ENCODE assay signal across 8 mouse cellular contexts in genomic region chr1:52008443-52008842, GRCm38 (mm10). TPM values are rescaled to one million over a fixed set of nuclear protein-coding genes. Genes with fewer than 3 reads are reported as not detected.
A peak's percentile ranks its signal among the peaks of the same experiment; 100 is the strongest.
DNase-seq lines count a peak whose midpoint lies in the region; ATAC-seq and TF ChIP-seq lines count a peak whose summit lies in the region.

No protein-coding gene starts in this region.

- 11% methylated on average over 11 of the region's 11 CpGs for WGBS in liver, adult 2 months
- 5% methylated on average over 11 of the region's 11 CpGs for WGBS in midbrain, embryonic 14.5 days

- no peaks in the 10 kb centered on the region for H3K79me2 ChIP-seq in liver, adult 2 months (ENCODE audit: control insufficient read depth, insufficient read depth, low read length)

- no peaks in the 10 kb centered on the region for H3K9me3 ChIP-seq in E14TG2a.4 (ENCODE audit: low read length)
- no peaks in the 10 kb centered on the region for H3K9me3 ChIP-seq in midbrain, embryonic 14.5 days (ENCODE audit: control insufficient read depth, low read length)

- H3K27me3 ChIP-seq in E14TG2a.4 (ENCODE audit: insufficient read depth, low read length): no peaks in the 10 kb centered on the region
- no peaks in the 10 kb centered on the region; the same call in 1 of the 2 replicates for H3K27me3 ChIP-seq in liver, adult 2 months (ENCODE audit: control insufficient read depth, insufficient read depth, low read length)
- H3K27me3 ChIP-seq in midbrain, embryonic 14.5 days (ENCODE audit: control insufficient read depth, insufficient read depth, low read length): no peaks in the 10 kb centered on the region

- H3K36me3 ChIP-seq in E14TG2a.4 (ENCODE audit: insufficient read depth, low read length): no peaks in the 10 kb centered on the region
- no peaks in the 10 kb centered on the region for H3K36me3 ChIP-seq in liver, adult 2 months (ENCODE audit: control insufficient read depth, insufficient read depth, low read length)
- no peaks in the 10 kb centered on the region for H3K36me3 ChIP-seq in midbrain, embryonic 14.5 days (ENCODE audit: control insufficient read depth, insufficient read depth, low read length)

- no peak overlapping the region for H3K9ac ChIP-seq in liver, adult 2 months (ENCODE audit: low read depth, low read length)
- H3K9ac ChIP-seq in midbrain, embryonic 14.5 days (replicated peaks; ENCODE audit: low read length): no peak overlapping the region

- DNase-seq in brain, embryonic 14.5 days (ENCODE audit: low read depth): peak; percentile 33
- peak; percentile 13 to 19 for DNase-seq in heart, postnatal 10 days
- DNase-seq in liver, adult 2 months (ENCODE audit: extremely low read depth, low read depth, low spot score): no peak
- DNase-seq in midbrain, embryonic 14.5 days: peak; percentile 34
- DNase-seq in right cerebral cortex, postnatal 4 days: no peak
- DNase-seq in urinary bladder, postnatal 36 days (ENCODE audit: low spot score in 2 of 2): no peak
- no peak for DNase-seq in left cerebral cortex, postnatal 36 days (ENCODE audit: low spot score in 2 of 2)

- intact Hi-C loops in heart, postnatal 10 days (cut with DNase I): loop anchor here (2.0 kb wide), 1 partner anchor 78 kb away; no protein-coding TSS in a partner anchor
- intact Hi-C loops in left cerebral cortex, postnatal 36 days (cut with DNase I): loop anchor here (5.0 kb wide), 1 partner anchor 79 kb away; no protein-coding TSS in a partner anchor

- TF ChIP-seq POLR2A in brain, embryonic 14.5 days (IDR thresholded peaks at IDR 0.05; ENCODE audit: borderline replicate concordance, extremely low read depth, insufficient read depth, insufficient read length, poor library complexity, severe bottlenecking): no peak
- TF ChIP-seq POLR2A in liver, adult 2 months (IDR thresholded peaks at IDR 0.05; ENCODE audit: extremely low read depth, insufficient read depth, low read length): no peak

- peak overlapping the region; percentile 46 for H3K4me2 ChIP-seq in midbrain, embryonic 14.5 days (ENCODE audit: low read length)

- peaks cover 41% of the 10 kb centered on the region for H3K4me1 ChIP-seq in E14TG2a.4 (replicated peaks; ENCODE audit: low read depth, low read length)
- no peaks in the 10 kb centered on the region for H3K4me1 ChIP-seq in liver, adult 2 months (ENCODE audit: control insufficient read depth, insufficient read depth, low read length)
- H3K4me1 ChIP-seq in midbrain, embryonic 14.5 days (ENCODE audit: control insufficient read depth, insufficient read depth, low read length): no peaks in the 10 kb centered on the region

- H3K27ac ChIP-seq in liver, adult 2 months (replicated peaks; ENCODE audit: insufficient read depth, low read depth, low read length): no peak overlapping the region
- no peak overlapping the region for H3K27ac ChIP-seq in midbrain, embryonic 14.5 days (replicated peaks; ENCODE audit: low read depth, low read length)

- no peak for ATAC-seq in midbrain, embryonic 14.5 days (ENCODE audit: low FRiP score, low TSS enrichment)

- TF ChIP-seq CTCF in E14TG2a.4 (conservative IDR thresholded peaks at IDR 0.05; ENCODE audit: low read length): no peak
- no peak for TF ChIP-seq CTCF in brain, embryonic 14.5 days (IDR thresholded peaks at IDR 0.05; ENCODE audit: borderline replicate concordance, extremely low read depth, insufficient read depth, insufficient read length)
- no peak for TF ChIP-seq CTCF in liver, adult 2 months (IDR thresholded peaks at IDR 0.05; ENCODE audit: low read depth, low read length)

- H3K4me3 ChIP-seq in E14TG2a.4 (replicated peaks; ENCODE audit: low read length): peak overlapping the region; percentile 76
- H3K4me3 ChIP-seq in liver, adult 2 months (ENCODE audit: insufficient read depth, low read depth, low read length): peak overlapping the region; percentile 13; the same call in 1 of the 2 replicates
- H3K4me3 ChIP-seq in midbrain, embryonic 14.5 days (replicated peaks; ENCODE audit: low read depth, low read length): peak overlapping the region; percentile 18; the same call in 1 of the 2 replicates

RNA-seq across cellular contexts. Expression of gene Stat4, which starts 21.5 kb away (rescaled TPM):
- 0.38 and 0.42 TPM in 2 replicates for polyA plus RNA-seq in brain, embryonic 14.5 days (2012; rRNA removed)
- total RNA-seq in heart, postnatal 10 days (2021): under 1 TPM; 0.12 to 0.24 TPM
- total RNA-seq in liver, adult 2 months (2014; rRNA removed): 0.46 and 0.67 TPM in 2 replicates
- 0.02 and 0.24 TPM in 2 replicates for polyA plus RNA-seq in liver, adult 2 months (2012; rRNA removed)
- polyA plus RNA-seq in midbrain, embryonic 14.5 days (2014; fragmentation: Nextera tagmentation; extraction: Ambion mirVana): 0.34 and 0.47 TPM in 2 replicates
- 1 to 10 TPM; 4.2 to 5.0 TPM for total RNA-seq in left cerebral cortex, postnatal 36 days (2021)

Comparison
In these comparisons a context has a peak if more than half of its experiments do, and no peak if none do; other contexts are left out.
1. H3K4me3 ChIP-seq: peak in every context shown above with its lines; median percentile 76 in E14TG2a.4; 18 in midbrain, embryonic 14.5 days; 13 in liver, adult 2 months.
2. DNase-seq: peak in brain, embryonic 14.5 days (single experiment), heart, postnatal 10 days (2 of 2) and midbrain, embryonic 14.5 days (single experiment); none in liver, adult 2 months (single experiment), right cerebral cortex, postnatal 4 days (single experiment), urinary bladder, postnatal 36 days (0 of 2) and left cerebral cortex, postnatal 36 days (0 of 2).